Mouse (Mus musculus): Measurements from ENCODE around the gene Sptbn2. TPM values are rescaled to one million over a fixed set of nuclear protein-coding genes. Genes with fewer than 3 reads are reported as not detected.
A peak's percentile ranks its signal among the peaks of the same experiment; 100 is the strongest.
"Not testable (repeated sequence)": the region's sequence is repeated elsewhere in the genome, so short reads cannot be mapped to it uniquely, and the experiment has no call there.

Gene Sptbn2
- total and polyA plus RNA-seq, 2 experiments from 2014 or later, result 17.9 to 143 TPM

DNA sequence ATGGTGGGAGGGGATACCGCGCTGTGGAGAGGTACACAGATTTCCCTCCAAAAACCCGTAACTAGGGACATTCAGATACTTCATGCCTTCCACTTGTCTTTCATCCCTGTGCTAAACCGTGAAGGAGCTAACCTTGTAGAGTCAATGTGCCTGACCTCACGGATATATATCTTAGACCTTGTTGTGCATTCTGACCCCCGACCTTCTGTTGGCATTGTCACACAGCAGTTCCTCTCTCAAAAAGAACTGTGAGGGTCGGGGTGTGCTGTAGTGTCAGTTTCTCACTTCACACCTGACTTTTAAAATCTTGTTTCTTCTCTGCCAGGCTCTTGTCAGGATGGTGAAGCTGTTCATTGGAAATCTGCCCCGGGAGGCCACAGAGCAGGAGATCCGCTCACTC is 46.0 kb downstream of the Sptbn2 start:
- Histone ChIP-seq H3K27ac (peak overlapping the region; percentile 95), H3K27me3 (ENCODE audit: insufficient read depth, low read length) (no peaks in the 10 kb centered on the region), H3K4me2 (ENCODE audit: low read depth, low read length) (peak overlapping the region; percentile 78), H3K36me3 (ENCODE audit: insufficient read depth, low read length) (peaks cover 3% of the 10 kb centered on the region), H3K9ac (replicated peaks; ENCODE audit: low read length) (peak overlapping the region; percentile 75), H3K4me3 (ENCODE audit: low read length) (peak overlapping the region; percentile 76), H3K9me3 (ENCODE audit: low read length) (no peaks in the 10 kb centered on the region), H3K4me1 (ENCODE audit: insufficient read depth, low read length) (peaks cover 8% of the 10 kb centered on the region; the same call in 1 of the 2 replicates)
- ATAC-seq (no peak), DNase-seq (ENCODE audit: low spot score) (no peak)
- no peak for TF ChIP-seq CTCF (IDR thresholded peaks at IDR 0.05; ENCODE audit: low read depth)
- 0% methylated on average over 9 of the region's 9 CpGs for WGBS

DNA sequence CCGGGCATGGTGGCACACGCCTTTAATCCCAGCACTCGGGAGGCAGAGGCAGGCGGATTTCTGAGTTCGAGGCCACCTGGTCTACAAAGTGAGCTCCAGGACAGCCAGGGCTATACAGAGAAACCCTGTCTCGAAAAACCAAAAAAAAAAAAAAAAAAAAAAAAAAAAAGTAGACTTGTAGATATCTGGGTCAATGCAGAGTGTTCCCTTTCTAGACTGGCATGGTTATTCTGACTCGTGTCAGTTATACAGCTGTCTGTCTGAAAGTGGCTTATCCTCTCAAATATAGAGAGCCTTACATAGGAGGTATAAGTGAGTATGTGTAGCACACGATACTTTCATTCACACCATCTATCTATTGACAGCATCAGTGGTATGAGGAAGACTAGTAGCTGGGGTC is 49.6 kb downstream of the Sptbn2 start:
- not testable (repeated sequence) for H3K9ac ChIP-seq (replicated peaks; ENCODE audit: low read length); H3K4me3 ChIP-seq (ENCODE audit: low read length); H3K4me1 ChIP-seq (ENCODE audit: insufficient read depth, low read length); H3K27ac ChIP-seq; H3K4me2 ChIP-seq (ENCODE audit: low read depth, low read length); DNase-seq (ENCODE audit: low spot score); H3K27me3 ChIP-seq (ENCODE audit: insufficient read depth, low read length); ATAC-seq; H3K9me3 ChIP-seq (ENCODE audit: low read length)
- 87% methylated on average over 8 of the region's 8 CpGs for WGBS
- peaks cover 14% of the 10 kb centered on the region; the same call in 1 of the 2 replicates for H3K36me3 ChIP-seq (ENCODE audit: insufficient read depth, low read length)

DNA sequence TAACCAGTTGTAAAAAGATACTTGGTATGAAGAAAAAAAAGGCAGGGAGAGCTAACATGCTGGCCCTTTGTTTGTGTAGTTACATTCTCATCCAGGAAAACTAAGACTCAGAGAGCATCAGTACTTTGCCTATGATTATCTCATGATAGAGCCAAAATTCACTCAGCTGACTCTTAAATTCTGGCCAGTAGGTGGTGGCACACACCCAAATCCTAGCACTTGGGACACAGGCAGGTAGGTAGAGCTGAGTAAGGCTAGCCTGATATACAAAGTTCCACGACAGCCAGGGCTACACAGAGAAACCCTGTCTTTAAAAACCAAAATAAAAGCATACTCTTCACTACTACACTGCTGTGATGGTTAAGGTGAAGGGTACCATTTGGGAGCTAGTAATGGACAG is 51.9 kb downstream of the Sptbn2 start:
- TF ChIP-seq CTCF (IDR thresholded peaks at IDR 0.05; ENCODE audit: low read depth), result peak; percentile 41; the same call in 1 of the 2 replicates
- H3K4me2 ChIP-seq (ENCODE audit: low read depth, low read length), result no peak overlapping the region
- DNase-seq (ENCODE audit: low spot score), result peak; percentile 31
- peaks cover 26% of the 10 kb centered on the region; the same call in 1 of the 2 replicates for H3K36me3 ChIP-seq (ENCODE audit: insufficient read depth, low read length)
- no peak for ATAC-seq
- no peaks in the 10 kb centered on the region for H3K9me3 ChIP-seq (ENCODE audit: low read length)
- 53% methylated on average over 1 of the region's 1 CpGs for WGBS
- H3K4me3 ChIP-seq (ENCODE audit: low read length), result no peak overlapping the region
- H3K9ac ChIP-seq (replicated peaks; ENCODE audit: low read length), result no peak overlapping the region
- peaks cover 8% of the 10 kb centered on the region; the same call in 1 of the 2 replicates for H3K4me1 ChIP-seq (ENCODE audit: insufficient read depth, low read length)
- no peak overlapping the region for H3K27ac ChIP-seq
- H3K27me3 ChIP-seq (ENCODE audit: insufficient read depth, low read length), result no peaks in the 10 kb centered on the region

DNA sequence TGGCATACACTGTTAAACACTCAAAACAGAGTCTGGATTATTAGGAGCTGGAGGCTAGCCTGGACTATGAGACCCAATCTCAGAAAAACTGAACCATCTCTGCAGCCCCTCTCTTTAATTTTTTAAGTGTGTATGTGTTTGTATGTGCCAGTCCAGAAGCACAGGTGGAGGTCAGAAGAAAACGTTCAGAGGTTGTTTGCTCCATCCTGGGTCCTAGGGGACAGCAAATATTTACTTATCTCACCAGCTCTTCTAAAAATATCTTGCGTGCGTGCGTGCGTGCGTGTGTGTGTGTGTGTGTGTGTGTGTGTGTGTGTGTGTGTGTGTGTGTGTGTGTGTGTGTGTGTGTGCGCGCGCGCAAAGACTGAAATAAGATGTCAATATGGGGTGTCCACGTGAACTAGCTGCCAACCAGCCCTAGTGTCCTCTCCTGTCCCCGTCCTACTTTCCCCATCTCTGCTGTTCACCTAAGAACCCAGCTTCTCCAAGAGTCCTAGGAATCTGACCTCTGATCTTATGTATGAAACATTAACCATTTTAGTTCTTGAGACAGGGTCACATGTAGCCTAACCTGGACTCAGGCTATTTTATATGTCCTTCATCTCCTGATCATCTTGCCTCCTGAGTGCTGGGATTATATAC is 56.7 kb downstream of the Sptbn2 start:
- H3K36me3 ChIP-seq (ENCODE audit: insufficient read depth, low read length), result peaks cover 30% of the 10 kb centered on the region
- ATAC-seq (no peak), DNase-seq (ENCODE audit: low spot score) (no peak)
- no peaks in the 10 kb centered on the region for H3K4me1 ChIP-seq (ENCODE audit: insufficient read depth, low read length)
- WGBS, result 83% methylated on average over 11 of the region's 12 CpGs
- no peaks in the 10 kb centered on the region for H3K9me3 ChIP-seq (ENCODE audit: low read length)
- H3K9ac ChIP-seq (replicated peaks; ENCODE audit: low read length), result no peak overlapping the region
- H3K27ac ChIP-seq, result no peak overlapping the region
- no peak overlapping the region for H3K4me2 ChIP-seq (ENCODE audit: low read depth, low read length)
- H3K27me3 ChIP-seq (ENCODE audit: insufficient read depth, low read length), result no peaks in the 10 kb centered on the region
- no peak for TF ChIP-seq CTCF (IDR thresholded peaks at IDR 0.05; ENCODE audit: low read depth)
- H3K4me3 ChIP-seq (ENCODE audit: low read length), result no peak overlapping the region

DNA sequence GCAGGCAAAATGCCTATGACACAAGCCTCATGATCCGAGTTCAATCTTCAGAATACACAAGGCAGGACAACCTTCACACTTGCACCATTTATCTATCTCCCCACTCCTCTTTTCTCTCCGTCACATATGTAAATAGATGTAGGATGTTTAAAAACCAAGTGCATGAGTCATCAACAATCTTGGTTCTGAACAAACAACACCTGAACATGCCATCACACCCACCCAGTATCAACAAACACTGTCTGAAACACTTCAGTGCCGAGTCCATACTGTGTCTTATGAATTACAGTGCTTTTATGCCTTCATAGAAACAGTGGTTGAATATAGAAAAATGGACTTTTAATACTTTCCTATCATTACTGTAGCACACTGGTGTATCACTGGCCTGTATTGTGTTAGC is 61.8 kb downstream of the Sptbn2 start:
- no peaks in the 10 kb centered on the region for H3K9me3 ChIP-seq (ENCODE audit: low read length)
- H3K36me3 ChIP-seq (ENCODE audit: insufficient read depth, low read length), result peaks cover 23% of the 10 kb centered on the region
- no peak overlapping the region for H3K27ac ChIP-seq
- no peak overlapping the region for H3K4me3 ChIP-seq (ENCODE audit: low read length)
- ATAC-seq (no peak), DNase-seq (ENCODE audit: low spot score) (no peak)
- no peaks in the 10 kb centered on the region for H3K27me3 ChIP-seq (ENCODE audit: insufficient read depth, low read length)
- H3K4me1 ChIP-seq (ENCODE audit: insufficient read depth, low read length), result no peaks in the 10 kb centered on the region
- no peak for TF ChIP-seq CTCF (IDR thresholded peaks at IDR 0.05; ENCODE audit: low read depth)
- 90% methylated on average over 3 of the region's 3 CpGs for WGBS
- H3K4me2 ChIP-seq (ENCODE audit: low read depth, low read length), result no peak overlapping the region
- H3K9ac ChIP-seq (replicated peaks; ENCODE audit: low read length), result no peak overlapping the region

DNA sequence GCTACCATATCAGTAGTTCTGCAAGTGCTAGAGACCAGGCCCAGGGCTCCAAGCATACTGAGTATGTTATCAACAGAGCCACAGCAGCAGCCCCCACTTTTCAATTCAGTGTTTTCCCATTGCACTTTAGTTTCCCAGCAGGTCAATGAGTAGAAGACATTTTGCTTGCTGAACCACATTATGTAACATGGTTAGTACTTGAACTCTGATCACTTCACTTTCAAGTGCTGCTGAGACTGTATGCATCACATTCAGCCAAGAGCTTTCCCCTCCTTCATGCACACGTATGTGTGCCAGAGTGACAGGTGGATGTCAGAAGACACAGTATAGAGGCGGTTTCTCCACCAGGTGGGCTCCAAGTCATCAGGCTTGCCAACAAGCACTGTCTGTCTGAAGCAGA is 71.9 kb downstream of the Sptbn2 start:
- no peaks in the 10 kb centered on the region for H3K4me1 ChIP-seq (ENCODE audit: insufficient read depth, low read length)
- 82% methylated on average over 2 of the region's 2 CpGs for WGBS
- H3K27me3 ChIP-seq (ENCODE audit: insufficient read depth, low read length), result no peaks in the 10 kb centered on the region
- no peak overlapping the region for H3K9ac ChIP-seq (replicated peaks; ENCODE audit: low read length)
- DNase-seq (ENCODE audit: low spot score) (no peak), ATAC-seq (no peak)
- no peak overlapping the region for H3K27ac ChIP-seq
- H3K4me3 ChIP-seq (ENCODE audit: low read length), result no peak overlapping the region
- no peak overlapping the region for H3K4me2 ChIP-seq (ENCODE audit: low read depth, low read length)
- TF ChIP-seq CTCF (IDR thresholded peaks at IDR 0.05; ENCODE audit: low read depth), result no peak
- no peaks in the 10 kb centered on the region for H3K9me3 ChIP-seq (ENCODE audit: low read length)
- peaks cover 24% of the 10 kb centered on the region for H3K36me3 ChIP-seq (ENCODE audit: insufficient read depth, low read length)

DNA sequence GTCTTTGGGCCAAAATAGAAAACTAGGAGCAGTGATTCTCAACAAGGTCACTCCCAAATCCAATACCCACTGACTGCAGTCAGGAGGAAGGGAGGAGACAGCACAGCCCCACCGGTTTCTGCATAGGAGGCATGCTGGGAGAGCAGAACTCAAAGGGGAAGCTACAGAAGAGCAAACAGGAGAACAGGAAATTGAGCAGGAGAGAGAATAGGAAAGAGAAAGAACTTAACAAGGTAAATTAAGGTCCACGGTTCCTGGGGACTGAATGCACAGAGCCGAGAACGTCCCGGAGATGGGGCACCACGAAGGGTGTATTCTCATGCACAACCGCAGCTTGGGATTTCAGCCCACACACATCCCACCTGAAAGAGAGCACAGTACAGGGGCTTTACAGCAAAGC is 74.2 kb downstream of the Sptbn2 start:
- Histone ChIP-seq H3K4me1 (ENCODE audit: insufficient read depth, low read length) (peaks cover 3% of the 10 kb centered on the region), H3K36me3 (ENCODE audit: insufficient read depth, low read length) (peaks cover 26% of the 10 kb centered on the region), H3K27ac (no peak overlapping the region), H3K9ac (replicated peaks; ENCODE audit: low read length) (no peak overlapping the region), H3K4me3 (ENCODE audit: low read length) (no peak overlapping the region), H3K9me3 (ENCODE audit: low read length) (no peaks in the 10 kb centered on the region), H3K4me2 (ENCODE audit: low read depth, low read length) (no peak overlapping the region), H3K27me3 (ENCODE audit: insufficient read depth, low read length) (no peaks in the 10 kb centered on the region)
- ATAC-seq, result no peak
- no peak for DNase-seq (ENCODE audit: low spot score)
- TF ChIP-seq CTCF (IDR thresholded peaks at IDR 0.05; ENCODE audit: low read depth), result no peak
- WGBS, result 88% methylated on average over 7 of the region's 7 CpGs
